Mouse (Mus musculus) G1E (cell line): ENCODE data around the gene Agfg2.

Experiments used
- CTCF ChIP-seq: IDR thresholded peaks from 2 replicates; pipeline ENCODE4 v1.5.1; 2012; ENCODE audit warnings: low read depth, low read length, inconsistent platforms, mixed read lengths
- GATA1 ChIP-seq: IDR thresholded peaks from 2 replicates; pipeline ENCODE4 v1.6.1; 2012; ENCODE audit warnings: borderline replicate concordance, low read length, inconsistent platforms, mixed read lengths
- GATA2 ChIP-seq: IDR thresholded peaks from 2 replicates; pipeline ENCODE4 v1.6.1; 2012; ENCODE audit warnings: low read depth, low read length, inconsistent platforms, borderline replicate concordance
- POLR2AphosphoS5 ChIP-seq: IDR thresholded peaks from 2 replicates; pipeline ENCODE4 v1.6.1; 2012; ENCODE audit warnings: low read depth, low read length, inconsistent platforms; ENCODE audit not compliant: insufficient replicate concordance
- TAL1 ChIP-seq: conservative IDR thresholded peaks from 2 replicates; pipeline ENCODE4 v1.6.1; 2012; ENCODE audit warnings: low read depth, low read length, inconsistent platforms, mixed read lengths

- no peak for TF ChIP-seq CTCF
- no peak for TF ChIP-seq GATA1
- TF ChIP-seq TAL1: no peak
- no peak for TF ChIP-seq POLR2AphosphoS5
- TF ChIP-seq GATA2: no peak
These were observed 83.2 kb downstream of the Agfg2 start for GRCm38 (mm10) chr5:137601365-137601729.
